Mouse (Mus musculus) heart, embryonic 14.5 days (tissue): Measurements from ENCODE around the gene Fes. TPM values are rescaled to one million over a fixed set of nuclear protein-coding genes. Genes with fewer than 3 reads are reported as not detected.

ENCODE experiments used
- ATAC-seq: fragments of 200-750 bp; cut with Nextera tagmentation; 2 replicates; pipeline ENCODE4 v1.8.0; 2017; ENCODE audit warnings: low read depth, moderate TSS enrichment; ENCODE audit not compliant: insufficient number of reproducible peaks, insufficient read depth, low FRiP score
- H3K27ac ChIP-seq, 2 experiments: fragments of 200-500 bp in 1 of 2; fragments of 300-500 bp in 1 of 2; sonication (generic) in 1 of 2; replicated peaks in 1 of 2; 2 replicates each; pipeline ENCODE4 v1.5.1; 2012 to 2014; ENCODE audit warnings: low read depth in 2 of 2, low read length in 2 of 2, control low read depth in 1 of 2, mild to moderate bottlenecking in 1 of 2, mixed read lengths in 1 of 2; ENCODE audit not compliant: control insufficient read depth in 1 of 2, insufficient read depth in 1 of 2
- H3K27me3 ChIP-seq: fragments of 300-500 bp; sonication (generic); 2 replicates; pipeline ENCODE4 v1.6.1; 2014; ENCODE audit warnings: mild to moderate bottlenecking, low read length, control low read depth; ENCODE audit not compliant: control insufficient read depth, insufficient read depth
- H3K36me3 ChIP-seq: fragments of 300-500 bp; sonication (generic); 2 replicates; pipeline ENCODE4 v1.6.1; 2014; ENCODE audit warnings: mild to moderate bottlenecking, control low read depth, low read length, mixed read lengths; ENCODE audit not compliant: control insufficient read depth, insufficient read depth
- H3K4me1 ChIP-seq, 2 experiments: fragments of 200-500 bp in 1 of 2; fragments of 300-500 bp in 1 of 2; sonication (generic) in 1 of 2; 2 replicates each; pipeline ENCODE4 v1.6.1; 2012 to 2014; ENCODE audit warnings: low read length in 2 of 2, control low read depth in 1 of 2, mixed read lengths in 1 of 2; ENCODE audit not compliant: control insufficient read depth in 2 of 2, insufficient read depth in 2 of 2
- H3K4me2 ChIP-seq: fragments of 300-500 bp; sonication (generic); 2 replicates; pipeline ENCODE4 v1.6.1; 2014; ENCODE audit warnings: mild to moderate bottlenecking, low read length
- H3K4me3 ChIP-seq, 2 experiments: fragments of 200-500 bp in 1 of 2; fragments of 300-500 bp in 1 of 2; sonication (generic) in 1 of 2; 2 replicates each; pipeline ENCODE4 v1.5.1; 2012 to 2014; ENCODE audit warnings: low read length in 2 of 2, mild to moderate bottlenecking in 2 of 2, control low read depth in 1 of 2, low read depth in 1 of 2, moderate library complexity in 1 of 2; ENCODE audit not compliant: control insufficient read depth in 1 of 2, insufficient read depth in 1 of 2
- H3K9ac ChIP-seq: fragments of 300-500 bp; sonication (generic); 2 replicates; pipeline ENCODE4 v1.6.1; 2014; ENCODE audit warnings: mild to moderate bottlenecking, low read length
- H3K9me3 ChIP-seq: fragments of 300-500 bp; sonication (generic); 2 replicates; pipeline ENCODE4 v1.6.1; 2016; ENCODE audit warnings: low read length, control low read depth; ENCODE audit not compliant: control insufficient read depth
- WGBS: fragments of 180-500 bp; shearing (Covaris S2); extraction: QIAGEN DNeasy Blood & Tissue Kit; methylation state at CpG from one replicate; pipeline ENCODE4 v1.1.7; 2014; 5-methylcytosine and 5-hydroxymethylcytosine counted together
- polyA plus RNA-seq: library from polyadenylated mRNA; unstranded; fragments of >200 nt; fragmentation: Nextera tagmentation; extraction: Ambion mirVana; gene quantifications from 2 replicates; pipeline ENCODE4 v1.2.1, GENCODE M21; 2014

Gene Fes
- polyA plus RNA-seq, 1 experiment from 2014 or later, result 12.3 TPM

DNA sequence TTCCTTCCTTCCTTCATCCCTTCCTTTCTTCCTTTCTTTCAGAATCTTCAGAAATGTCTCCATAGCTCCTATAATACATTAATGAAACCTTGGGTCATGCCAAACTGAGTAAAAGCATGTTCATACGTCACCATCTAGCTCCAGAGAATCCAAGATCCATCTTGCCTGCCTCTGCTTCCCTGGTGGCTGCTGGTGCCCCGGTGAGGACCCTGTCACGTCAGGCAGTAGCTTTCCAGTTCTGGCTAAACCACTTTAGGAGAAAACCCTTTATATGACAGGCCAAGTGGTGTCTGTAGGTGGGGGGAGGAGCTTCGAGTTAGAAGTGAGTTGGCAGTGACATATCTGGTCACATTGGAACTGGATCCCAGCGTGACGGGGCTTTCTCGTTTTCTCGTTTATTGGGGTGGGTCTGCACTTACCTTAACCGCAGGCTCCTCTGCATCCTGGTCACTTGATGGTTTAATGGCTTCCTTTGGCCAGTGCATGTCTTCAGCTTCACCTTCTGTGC is 17.5 kb upstream of the Fes start, which contains the start of gene Furin:
TSS of gene Furin (minus strand) at position 249 of the 508 bp plus-strand sequence.
- no peaks in the 10 kb centered on the region for H3K36me3 ChIP-seq
- H3K9me3 ChIP-seq, result no peaks in the 10 kb centered on the region
- no peak for ATAC-seq
- no peak within 1 kb of the TSS for H3K9ac ChIP-seq
- 57% methylated on average over 9 of the region's 9 CpGs for WGBS
- H3K27ac ChIP-seq, result peak within 1 kb of the TSS; percentile 39 to 97; a peak in 3 of 4 replicates
- no peak within 1 kb of the TSS for H3K4me3 ChIP-seq
- no peak within 1 kb of the TSS for H3K4me2 ChIP-seq
- peaks cover 17 to 31% of the 10 kb centered on the region in 2 experiments for H3K4me1 ChIP-seq
- H3K27me3 ChIP-seq, result no peaks in the 10 kb centered on the region

DNA sequence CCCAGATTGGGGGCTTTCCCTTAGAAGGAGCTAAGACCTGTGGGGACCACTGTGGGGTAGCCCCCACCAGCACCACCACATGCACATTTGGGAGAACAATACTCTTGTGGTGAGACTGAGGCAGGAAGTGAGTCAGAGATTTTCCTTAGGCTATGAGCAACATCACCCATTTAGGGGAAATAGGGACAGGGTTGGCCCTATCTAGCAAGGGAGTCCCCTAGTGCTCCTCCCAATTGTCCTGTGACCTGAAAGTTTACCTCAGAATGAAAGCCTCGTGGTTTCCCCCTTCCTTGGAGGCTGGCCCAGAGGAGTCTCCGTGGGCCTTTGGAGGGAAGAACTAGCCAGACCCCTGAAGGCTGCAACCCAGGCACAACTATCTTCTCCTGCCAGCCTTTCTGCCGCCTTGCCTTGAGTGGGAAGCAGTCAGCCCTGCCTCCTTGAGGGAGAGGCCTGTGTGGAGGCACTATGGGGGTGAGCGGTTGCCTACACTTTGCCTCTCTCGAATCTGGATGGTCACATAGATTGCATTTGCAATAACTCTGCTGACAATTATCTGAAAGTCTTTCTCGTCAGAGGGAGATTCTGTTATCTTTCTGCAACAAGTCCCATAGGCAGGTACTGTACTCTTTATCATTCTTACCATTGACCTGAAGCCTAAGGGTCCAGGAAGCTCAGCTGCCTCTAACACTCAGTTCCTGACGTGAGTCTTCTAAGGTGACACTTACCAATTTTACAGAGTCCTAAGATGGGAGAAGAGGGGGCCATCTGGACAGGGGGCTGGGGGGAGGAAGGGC is 16.6 kb upstream of the Fes start:
- Histone ChIP-seq H3K4me2 (no peak overlapping the region), H3K9me3 (no peaks in the 10 kb centered on the region), H3K36me3 (no peaks in the 10 kb centered on the region), H3K27me3 (no peaks in the 10 kb centered on the region), H3K27ac (peak overlapping the region; percentile 59 to 97), H3K4me3 (no peak overlapping the region), H3K4me1 (peaks cover 21 to 41% of the 10 kb centered on the region in 2 experiments), H3K9ac (no peak overlapping the region)
- no peak for ATAC-seq
- WGBS, result 53% methylated on average over 7 of the region's 7 CpGs

DNA sequence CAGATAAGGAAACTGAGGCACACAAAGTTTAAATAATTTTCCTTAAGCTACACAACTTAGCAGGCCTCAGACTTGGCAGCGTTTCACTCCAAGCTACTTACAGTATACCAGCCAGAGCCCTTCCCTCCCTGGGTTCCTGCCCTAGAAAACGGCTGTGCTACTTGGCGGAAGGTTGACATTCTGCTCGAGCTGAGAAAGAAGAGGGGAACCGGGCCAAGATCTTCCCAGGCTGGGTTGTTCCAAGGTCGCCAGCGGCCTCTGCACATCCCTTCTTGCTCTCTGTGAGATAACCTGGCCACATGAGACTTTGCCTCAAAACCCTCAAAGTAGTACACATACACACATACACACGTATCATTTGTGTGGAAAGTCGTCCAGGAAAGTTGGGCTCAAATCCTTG is 15.8 kb upstream of the Fes start:
- no peaks in the 10 kb centered on the region for H3K27me3 ChIP-seq
- WGBS, result 34% methylated on average over 9 of the region's 9 CpGs
- no peaks in the 10 kb centered on the region; the same call in 1 of the 2 replicates for H3K36me3 ChIP-seq
- no peaks in the 10 kb centered on the region for H3K9me3 ChIP-seq
- H3K27ac ChIP-seq, result peak overlapping the region; percentile 59 to 97
- no peak for ATAC-seq
- peak overlapping the region; percentile 98; the same call in 1 of the 2 replicates for H3K9ac ChIP-seq
- peak overlapping the region in 1 of 2 experiments; percentile 83; a peak in 1 of 4 replicates for H3K4me3 ChIP-seq
- H3K4me1 ChIP-seq, result peaks cover 21 to 48% of the 10 kb centered on the region in 2 experiments
- peak overlapping the region; percentile 72 for H3K4me2 ChIP-seq

DNA sequence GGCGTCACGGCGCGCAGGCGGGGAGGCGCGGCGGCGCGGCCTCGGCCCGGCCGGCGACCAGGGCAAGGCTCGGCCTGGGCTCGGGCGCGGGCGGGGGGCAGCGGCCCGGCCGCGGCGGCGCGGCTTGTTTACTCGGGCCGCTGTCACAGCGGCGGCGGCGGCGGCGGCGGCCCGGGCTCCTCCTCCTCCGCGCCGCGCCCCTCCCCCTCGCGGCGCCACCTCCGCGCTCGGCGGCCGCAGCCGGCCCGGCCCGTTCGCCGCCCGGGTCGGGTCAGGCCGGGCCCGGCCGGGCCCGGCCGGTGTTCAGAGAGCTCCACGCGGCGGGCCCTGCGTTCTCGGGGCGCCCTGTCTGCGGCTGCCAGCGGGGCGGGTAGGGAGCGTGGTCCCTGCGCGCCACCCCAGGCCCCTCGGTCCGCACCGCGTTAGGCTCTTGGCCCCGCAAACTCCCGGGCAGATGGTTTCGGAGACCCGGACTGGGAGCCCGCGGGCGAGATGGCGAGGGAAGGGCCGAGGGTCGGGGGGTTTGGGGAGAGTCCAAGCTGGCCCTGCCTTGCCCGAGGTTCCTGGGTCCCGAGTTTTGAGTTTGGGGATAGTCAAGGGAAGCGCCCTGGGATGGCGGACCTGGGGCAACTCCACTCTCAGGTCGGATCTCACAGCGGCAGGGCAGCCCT is 15.0 kb upstream of the Fes start:
- Histone ChIP-seq H3K36me3 (peaks cover 7% of the 10 kb centered on the region), H3K27ac (peak overlapping the region; percentile 75 to 97), H3K4me2 (peak overlapping the region; percentile 72), H3K27me3 (no peaks in the 10 kb centered on the region), H3K9ac (peak overlapping the region; percentile 98), H3K9me3 (no peaks in the 10 kb centered on the region), H3K4me3 (peak overlapping the region; percentile 83), H3K4me1 (peaks cover 21 to 51% of the 10 kb centered on the region in 2 experiments)
- peak; percentile 66 for ATAC-seq
- under 1% methylated on average over 53 of the region's 92 CpGs for WGBS

DNA sequence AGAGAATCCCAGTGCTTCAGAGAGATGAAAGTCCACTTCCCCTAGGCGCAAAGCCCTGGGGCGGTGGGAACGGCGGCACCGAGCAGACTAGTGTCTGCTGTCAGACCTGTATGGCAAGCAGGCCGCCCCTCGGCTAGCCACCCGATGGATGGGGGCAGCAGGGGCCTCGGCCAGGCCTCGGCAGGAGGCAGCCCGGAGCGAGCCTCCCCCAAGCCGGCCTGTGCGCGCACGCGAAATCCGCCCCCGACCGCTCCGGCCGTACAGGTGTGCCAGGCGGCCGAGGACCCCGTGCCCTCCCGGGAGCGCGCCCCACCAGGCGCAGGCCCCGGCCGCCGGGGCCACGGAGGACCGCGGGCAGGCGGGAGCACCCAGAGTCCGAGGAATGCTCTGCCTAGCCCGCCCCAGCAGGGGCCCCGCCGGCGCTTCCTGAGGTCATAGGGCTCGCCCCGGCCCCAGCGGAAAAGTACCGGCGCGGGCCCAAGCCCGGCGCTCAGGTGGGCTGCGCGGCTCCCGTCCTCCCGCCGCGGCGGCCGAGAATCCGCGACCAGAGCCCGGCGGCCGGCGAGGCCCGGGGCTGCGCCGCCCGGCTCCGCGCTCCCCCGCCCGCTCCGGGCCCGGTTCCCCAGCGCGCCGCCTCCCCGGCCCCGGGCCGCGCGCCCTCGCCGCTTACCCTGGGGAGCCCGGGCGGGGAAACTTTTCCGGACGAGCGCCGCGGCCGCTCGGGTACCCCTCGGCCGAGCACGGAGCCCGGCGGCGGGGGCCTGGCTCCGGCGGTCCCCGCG is 14.3 kb upstream of the Fes start:
- H3K4me2 ChIP-seq, result peak overlapping the region; percentile 72
- H3K9ac ChIP-seq, result peak overlapping the region; percentile 98
- no peaks in the 10 kb centered on the region for H3K9me3 ChIP-seq
- H3K27me3 ChIP-seq, result no peaks in the 10 kb centered on the region
- under 1% methylated on average over 56 of the region's 102 CpGs for WGBS
- H3K4me3 ChIP-seq, result peak overlapping the region; percentile 83
- peaks cover 21 to 51% of the 10 kb centered on the region in 2 experiments for H3K4me1 ChIP-seq
- peak; percentile 38 for ATAC-seq
- peak overlapping the region; percentile 75 to 97 for H3K27ac ChIP-seq
- H3K36me3 ChIP-seq, result peaks cover 15% of the 10 kb centered on the region

DNA sequence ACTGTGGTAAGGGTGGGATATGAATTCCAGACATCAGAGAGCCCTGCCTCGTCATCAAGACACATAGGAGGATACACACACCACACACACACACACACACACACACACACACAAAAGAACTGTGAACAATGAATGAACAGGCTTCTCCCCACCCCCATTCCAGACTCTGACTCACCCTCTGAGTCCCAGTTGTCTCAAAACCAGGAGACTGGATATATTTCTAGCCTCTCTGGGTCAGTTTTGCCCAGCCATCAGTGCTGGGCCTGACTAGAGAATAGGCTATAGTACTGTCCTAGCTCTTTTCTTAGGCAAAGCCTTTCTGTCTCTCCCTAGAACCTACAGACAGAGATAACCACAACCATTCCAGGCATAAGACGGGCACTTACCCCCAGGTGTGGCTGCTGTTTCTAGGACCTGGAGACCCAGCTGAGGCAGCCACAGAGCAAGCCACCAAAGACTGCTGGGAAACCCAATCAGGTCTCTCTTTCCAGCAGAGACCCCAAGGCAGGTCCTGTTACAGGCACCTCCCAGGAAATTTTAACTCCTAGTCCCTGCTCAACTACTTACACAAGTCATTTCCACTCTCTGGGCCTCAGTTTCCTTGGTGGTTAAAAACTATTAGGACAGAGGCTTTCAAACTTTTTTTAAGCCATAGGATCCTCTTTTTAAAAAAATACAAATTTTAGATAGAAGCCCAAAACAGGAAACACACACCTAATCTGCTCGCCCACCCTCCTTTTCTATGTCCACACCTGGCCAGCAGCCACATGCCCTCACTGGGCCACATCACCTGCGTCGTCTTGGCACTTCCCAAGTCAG is 13.5 kb upstream of the Fes start:
- H3K4me1 ChIP-seq, result peaks cover 21 to 51% of the 10 kb centered on the region in 2 experiments
- WGBS, result 25% methylated on average over 5 of the region's 5 CpGs

More for the DNA sequence above, 13.5 kb upstream of the Fes start:
- ATAC-seq, result no peak
- peaks cover 23% of the 10 kb centered on the region for H3K36me3 ChIP-seq
- no peaks in the 10 kb centered on the region for H3K9me3 ChIP-seq
- no peaks in the 10 kb centered on the region for H3K27me3 ChIP-seq
- peak overlapping the region; percentile 75 to 97 for H3K27ac ChIP-seq
- H3K4me2 ChIP-seq, result peak overlapping the region; percentile 72
- H3K9ac ChIP-seq, result peak overlapping the region; percentile 98
- peak overlapping the region; percentile 83 for H3K4me3 ChIP-seq
